Mouse (Mus musculus) limb, embryonic 12.5 days (tissue): ENCODE data around the gene Sgpp2. TPM values are rescaled to one million over a fixed set of nuclear protein-coding genes. Genes with fewer than 3 reads are reported as not detected.

Source experiments
- ATAC-seq: fragments of 200-750 bp; cut with Nextera tagmentation; 2 replicates; pipeline ENCODE4 v1.8.0; 2017; ENCODE audit warnings: low read depth, moderate TSS enrichment; ENCODE audit not compliant: insufficient number of reproducible peaks, insufficient read depth, low FRiP score, low TSS enrichment
- H3K27ac ChIP-seq: fragments of 300-500 bp; sonication (generic); 2 replicates; pipeline ENCODE4 v1.5.1; 2016; ENCODE audit warnings: mild to moderate bottlenecking, moderate library complexity
- H3K27me3 ChIP-seq: fragments of 300-500 bp; sonication (generic); 2 replicates; pipeline ENCODE4 v1.6.1; 2016; ENCODE audit warnings: mild to moderate bottlenecking, moderate library complexity
- H3K36me3 ChIP-seq: fragments of 300-500 bp; sonication (generic); 2 replicates; pipeline ENCODE4 v1.6.1; 2016; ENCODE audit warnings: mild to moderate bottlenecking, moderate library complexity
- H3K4me1 ChIP-seq: fragments of 300-500 bp; sonication (generic); replicated peaks from 2 replicates; pipeline ENCODE4 v1.6.1; 2016
- H3K4me2 ChIP-seq: fragments of 300-500 bp; sonication (generic); 2 replicates; pipeline ENCODE4 v1.6.1; 2016; ENCODE audit warnings: mild to moderate bottlenecking, moderate library complexity
- H3K4me3 ChIP-seq: fragments of 300-500 bp; sonication (generic); replicated peaks from 2 replicates; pipeline ENCODE4 v1.5.1; 2016; ENCODE audit warnings: mild to moderate bottlenecking
- H3K9ac ChIP-seq: fragments of 300-500 bp; sonication (generic); replicated peaks from 2 replicates; pipeline ENCODE4 v1.6.1; 2016; ENCODE audit warnings: mild to moderate bottlenecking, moderate library complexity
- H3K9me3 ChIP-seq: fragments of 300-500 bp; sonication (generic); 2 replicates; pipeline ENCODE4 v1.6.1; 2016; ENCODE audit warnings: mild to moderate bottlenecking, moderate library complexity
- WGBS: fragments of 180-500 bp; shearing (Covaris S2); methylation state at CpG from one replicate; pipeline ENCODE4 v1.1.7; 2016; 5-methylcytosine and 5-hydroxymethylcytosine counted together
- polyA plus RNA-seq: library from polyadenylated mRNA; unstranded; fragments of >200 nt; fragmentation: Nextera tagmentation; extraction: Ambion mirVana; gene quantifications from 2 replicates; pipeline ENCODE4 v1.2.1, GENCODE M21; 2016

The Sgpp2 gene
- polyA plus RNA-seq, 1 experiment from 2014 or later: 0.83 TPM

DNA sequence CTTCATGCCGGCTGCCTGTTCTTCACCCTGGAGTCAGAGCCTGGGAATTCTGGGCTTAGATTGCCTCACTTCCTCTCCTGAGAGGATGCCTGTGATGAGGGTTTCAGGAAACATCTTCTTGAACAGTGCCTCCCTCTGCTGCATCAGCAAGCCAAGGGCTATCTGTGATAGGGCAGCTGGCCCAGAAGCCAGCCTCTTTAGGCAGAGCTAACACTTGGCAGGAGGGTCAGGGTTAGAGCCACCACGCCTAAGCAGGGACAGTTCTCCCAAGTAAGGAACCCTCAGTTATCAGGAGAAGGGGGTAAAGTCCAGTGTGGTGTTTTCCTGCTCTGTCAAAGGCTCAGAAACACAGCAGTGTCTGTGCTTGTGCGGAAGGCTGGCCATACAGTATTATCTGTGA lies 89.6 kb downstream of the Sgpp2 start:
- ATAC-seq: no peak
- Histone ChIP-seq H3K27me3 (no peaks in the 10 kb centered on the region), H3K4me3 (no peak overlapping the region), H3K4me2 (no peak overlapping the region), H3K9ac (no peak overlapping the region), H3K9me3 (no peaks in the 10 kb centered on the region), H3K27ac (no peak overlapping the region), H3K36me3 (no peaks in the 10 kb centered on the region), H3K4me1 (0 out of 2 replicates have a peak, but pooled peaks cover 4% of the 10 kb centered on the region)
- WGBS: 74% methylated on average over 3 of the region's 3 CpGs

- no peak overlapping the region for H3K27ac ChIP-seq
- no peak overlapping the region for H3K9ac ChIP-seq
- H3K27me3 ChIP-seq: no peaks in the 10 kb centered on the region
- H3K4me3 ChIP-seq: no peak overlapping the region
- no peaks in the 10 kb centered on the region for H3K4me1 ChIP-seq
- H3K36me3 ChIP-seq: no peaks in the 10 kb centered on the region
- H3K9me3 ChIP-seq: no peaks in the 10 kb centered on the region
- no peak overlapping the region for H3K4me2 ChIP-seq
- ATAC-seq: no peak
- 96% methylated on average over 4 of the region's 4 CpGs for WGBS
Observed at GRCm38 (mm10) chr1:78401413-78401812, 91.3 kb downstream of the Sgpp2 start.

GRCm38 (mm10) chr1:78409396-78409795 lies 99.3 kb downstream of the Sgpp2 start:
- Histone ChIP-seq H3K4me1 (no peaks in the 10 kb centered on the region), H3K27ac (no peak overlapping the region), H3K4me2 (no peak overlapping the region), H3K9ac (no peak overlapping the region), H3K9me3 (no peaks in the 10 kb centered on the region), H3K4me3 (no peak overlapping the region), H3K27me3 (no peaks in the 10 kb centered on the region), H3K36me3 (no peaks in the 10 kb centered on the region)
- no peak for ATAC-seq
- 92% methylated on average over 2 of the region's 2 CpGs for WGBS

DNA sequence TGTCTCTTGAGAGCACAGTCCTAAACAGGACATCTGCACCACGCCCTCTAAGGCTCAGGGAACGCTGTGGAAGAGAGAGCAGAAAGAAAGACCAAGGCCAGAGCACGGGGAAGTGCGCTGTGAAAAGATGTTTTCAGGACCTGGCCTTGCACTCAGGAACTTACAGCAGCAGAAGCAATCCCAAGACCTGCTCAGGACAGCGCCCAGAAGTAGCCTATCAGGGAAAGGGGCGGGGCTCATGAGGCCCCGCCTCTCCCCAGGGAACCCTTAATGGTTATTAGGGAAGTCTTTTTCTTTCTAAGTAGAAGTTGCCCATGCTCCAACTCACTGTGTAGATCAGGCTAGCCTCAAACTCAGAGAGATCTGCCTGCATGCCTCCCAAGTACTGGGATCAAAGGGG lies 102.5 kb downstream of the Sgpp2 start:
- 22% methylated on average over 7 of the region's 7 CpGs for WGBS
- ATAC-seq: no peak
- H3K36me3 ChIP-seq: no peaks in the 10 kb centered on the region; the same call in 1 of the 2 replicates
- H3K4me1 ChIP-seq: no peaks in the 10 kb centered on the region
- no peak overlapping the region for H3K27ac ChIP-seq
- H3K4me2 ChIP-seq: no peak overlapping the region
- no peak overlapping the region for H3K4me3 ChIP-seq
- no peaks in the 10 kb centered on the region for H3K9me3 ChIP-seq
- no peaks in the 10 kb centered on the region for H3K27me3 ChIP-seq
- H3K9ac ChIP-seq: no peak overlapping the region

DNA sequence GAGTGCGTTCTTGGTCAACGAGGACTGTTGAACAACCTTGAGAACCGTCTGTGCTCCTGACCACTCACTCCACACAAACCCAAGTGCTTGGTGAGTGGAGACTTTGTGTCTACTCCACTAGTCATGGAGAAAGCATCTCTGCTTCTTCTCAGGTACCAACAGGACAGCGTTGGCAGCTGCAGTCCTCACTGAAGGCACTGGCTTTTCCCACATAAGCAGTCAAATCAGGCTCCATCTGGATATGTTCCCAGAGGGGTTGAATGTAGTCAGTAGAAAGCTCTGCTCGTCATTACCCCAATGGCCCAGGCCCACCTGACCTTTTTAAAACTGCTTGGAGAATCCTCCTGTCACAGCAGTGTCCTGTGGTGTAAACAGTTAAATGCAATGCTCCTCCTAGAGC lies 104.3 kb downstream of the Sgpp2 start:
- no peak overlapping the region for H3K27ac ChIP-seq
- H3K4me2 ChIP-seq: no peak overlapping the region
- WGBS: 84% methylated on average over 5 of the region's 5 CpGs
- no peaks in the 10 kb centered on the region for H3K27me3 ChIP-seq
- H3K36me3 ChIP-seq: peaks cover 4% of the 10 kb centered on the region; the same call in 1 of the 2 replicates
- H3K4me1 ChIP-seq: no peaks in the 10 kb centered on the region
- no peaks in the 10 kb centered on the region for H3K9me3 ChIP-seq
- ATAC-seq: no peak
- no peak overlapping the region for H3K4me3 ChIP-seq
- no peak overlapping the region for H3K9ac ChIP-seq

GRCm38 (mm10) chr1:78417154-78417911 lies 107.2 kb downstream of the Sgpp2 start:
- no peaks in the 10 kb centered on the region for H3K9me3 ChIP-seq
- peaks cover 12% of the 10 kb centered on the region; the same call in 1 of the 2 replicates for H3K36me3 ChIP-seq
- H3K27ac ChIP-seq: no peak overlapping the region
- no peaks in the 10 kb centered on the region for H3K27me3 ChIP-seq
- no peaks in the 10 kb centered on the region for H3K4me1 ChIP-seq
- 92% methylated on average over 9 of the region's 9 CpGs for WGBS
- H3K4me3 ChIP-seq: no peak overlapping the region
- no peak overlapping the region for H3K9ac ChIP-seq
- ATAC-seq: no peak
- no peak overlapping the region for H3K4me2 ChIP-seq

GRCm38 (mm10) chr1:78419593-78419992 lies 109.4 kb downstream of the Sgpp2 start:
- Histone ChIP-seq H3K9me3 (no peaks in the 10 kb centered on the region), H3K27ac (no peak overlapping the region), H3K27me3 (no peaks in the 10 kb centered on the region), H3K9ac (no peak overlapping the region), H3K4me2 (no peak overlapping the region), H3K36me3 (peaks cover 23% of the 10 kb centered on the region), H3K4me1 (no peaks in the 10 kb centered on the region), H3K4me3 (no peak overlapping the region)
- 53% methylated on average over 4 of the region's 4 CpGs for WGBS
- ATAC-seq: no peak

- 92% methylated on average over 6 of the region's 6 CpGs for WGBS
- no peaks in the 10 kb centered on the region for H3K27me3 ChIP-seq
- H3K4me2 ChIP-seq: no peak overlapping the region
- H3K4me1 ChIP-seq: peaks cover 4% of the 10 kb centered on the region
- no peak overlapping the region for H3K4me3 ChIP-seq
- H3K36me3 ChIP-seq: peaks cover 23% of the 10 kb centered on the region
- no peaks in the 10 kb centered on the region for H3K9me3 ChIP-seq
- ATAC-seq: no peak
- no peak overlapping the region for H3K9ac ChIP-seq
- H3K27ac ChIP-seq: no peak overlapping the region
Observed at GRCm38 (mm10) chr1:78420271-78420670, 110.1 kb downstream of the Sgpp2 start.

DNA sequence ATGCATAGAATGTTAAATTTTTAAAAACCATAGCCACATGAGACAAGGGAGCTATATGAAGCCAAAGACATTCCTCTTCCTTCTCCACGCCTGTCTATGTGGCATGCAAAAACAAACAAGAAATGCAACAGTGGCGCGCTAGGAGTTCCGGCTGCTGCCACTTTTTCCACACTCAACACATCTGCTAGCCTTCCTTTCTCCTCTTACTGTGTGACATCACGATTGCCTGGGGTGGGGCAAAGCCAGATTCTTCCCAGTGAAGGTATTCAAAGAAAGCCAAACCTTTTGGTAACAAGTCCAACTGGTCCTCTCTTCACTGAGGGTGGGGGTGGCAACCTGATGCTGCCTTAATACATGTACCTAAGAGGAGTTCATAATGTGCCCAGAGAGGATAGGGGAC lies 111.6 kb downstream of the Sgpp2 start:
- Histone ChIP-seq H3K4me3 (no peak overlapping the region), H3K9me3 (no peaks in the 10 kb centered on the region), H3K9ac (no peak overlapping the region), H3K27me3 (no peaks in the 10 kb centered on the region), H3K4me2 (no peak overlapping the region), H3K36me3 (peaks cover 23% of the 10 kb centered on the region), H3K27ac (no peak overlapping the region), H3K4me1 (peaks cover 18% of the 10 kb centered on the region)
- no peak for ATAC-seq
- WGBS: 95% methylated on average over 5 of the region's 5 CpGs

DNA sequence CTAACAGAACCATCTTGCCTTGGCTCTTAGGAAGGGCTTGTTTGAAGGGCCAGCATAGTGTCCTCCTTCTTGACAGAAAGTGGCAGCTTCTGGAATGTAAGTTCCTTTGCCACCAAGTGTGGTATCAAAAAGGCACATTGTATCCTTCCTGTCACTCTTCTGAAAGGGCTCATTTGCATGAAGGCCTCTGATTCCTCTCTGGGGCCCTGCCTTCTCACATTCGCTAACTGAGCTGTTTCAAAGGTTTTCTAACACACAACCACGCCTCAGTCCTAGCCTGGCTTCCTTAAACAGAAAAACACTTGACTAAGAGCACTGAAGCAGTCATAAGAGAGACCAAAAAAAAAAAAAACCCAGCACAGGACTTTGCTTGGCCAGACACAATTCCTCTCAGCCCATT lies 112.4 kb downstream of the Sgpp2 start:
- H3K27me3 ChIP-seq: no peaks in the 10 kb centered on the region
- H3K4me3 ChIP-seq: no peak overlapping the region
- no peaks in the 10 kb centered on the region for H3K9me3 ChIP-seq
- H3K4me1 ChIP-seq: peaks cover 19% of the 10 kb centered on the region
- peaks cover 23% of the 10 kb centered on the region for H3K36me3 ChIP-seq
- no peak overlapping the region for H3K9ac ChIP-seq
- H3K4me2 ChIP-seq: no peak overlapping the region
- 69% methylated on average over 2 of the region's 2 CpGs for WGBS
- ATAC-seq: no peak
- H3K27ac ChIP-seq: no peak overlapping the region

DNA sequence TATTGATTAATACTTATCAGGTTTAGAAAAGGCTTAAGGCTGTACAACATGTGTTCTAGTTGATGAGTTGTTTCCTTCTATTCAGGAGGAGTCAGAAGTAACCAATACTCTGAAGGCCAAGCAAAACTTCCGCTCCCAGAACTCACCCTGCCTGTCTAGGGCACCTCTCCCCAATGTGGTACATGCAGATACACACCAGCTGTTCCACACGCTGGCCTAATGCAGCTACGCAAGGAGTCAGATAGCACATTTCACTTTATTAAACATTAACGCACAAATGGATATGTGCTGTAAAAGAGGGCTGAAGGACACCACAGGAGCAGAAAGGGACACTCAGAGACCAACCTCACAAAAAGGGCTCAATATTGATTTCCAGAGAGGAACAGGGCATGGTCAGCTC lies 114.7 kb downstream of the Sgpp2 start:
- Histone ChIP-seq H3K27me3 (no peaks in the 10 kb centered on the region), H3K9ac (no peak overlapping the region), H3K4me1 (peaks cover 28% of the 10 kb centered on the region), H3K36me3 (peaks cover 19% of the 10 kb centered on the region), H3K27ac (no peak overlapping the region), H3K4me2 (no peak overlapping the region), H3K9me3 (no peaks in the 10 kb centered on the region), H3K4me3 (no peak overlapping the region)
- WGBS: 88% methylated on average over 4 of the region's 4 CpGs
- no peak for ATAC-seq

DNA sequence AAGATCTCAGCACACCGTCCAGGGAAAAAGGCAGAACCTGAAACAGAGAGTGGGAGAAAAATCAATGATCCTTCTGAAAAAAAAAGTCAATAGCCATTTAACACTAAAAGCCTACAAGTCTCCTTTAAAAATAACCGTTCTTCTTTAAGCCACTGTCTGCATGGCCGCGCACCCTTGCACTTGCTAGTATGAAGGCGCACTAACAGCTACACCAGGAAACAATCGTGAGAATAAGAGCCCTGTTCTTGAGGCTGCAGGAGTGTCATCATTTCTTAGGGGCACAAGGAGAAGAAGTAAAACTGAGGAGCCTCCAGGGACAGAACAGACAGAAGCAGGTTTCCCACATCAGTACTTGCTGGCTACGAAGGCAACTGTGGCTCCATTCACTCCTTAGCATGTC lies 115.2 kb downstream of the Sgpp2 start:
- H3K9me3 ChIP-seq: no peaks in the 10 kb centered on the region
- peak overlapping the region; percentile 73; the same call in 1 of the 2 replicates for H3K27ac ChIP-seq
- no peaks in the 10 kb centered on the region for H3K27me3 ChIP-seq
- H3K4me1 ChIP-seq: peaks cover 32% of the 10 kb centered on the region
- H3K36me3 ChIP-seq: peaks cover 19% of the 10 kb centered on the region
- no peak overlapping the region for H3K4me3 ChIP-seq
- no peak overlapping the region for H3K9ac ChIP-seq
- WGBS: 90% methylated on average over 7 of the region's 7 CpGs
- H3K4me2 ChIP-seq: no peak overlapping the region
- ATAC-seq: no peak
